Mouse (Mus musculus) kidney, adult 2 months (tissue): ENCODE data around the gene Map3k7.

ENCODE experiments used
- CTCF ChIP-seq: fragments of 200-500 bp; conservative IDR thresholded peaks from 2 replicates; pipeline ENCODE4 v1.5.1; 2011; ENCODE audit warnings: low read depth, mild to moderate bottlenecking, control low read depth, low read length, moderate library complexity, mixed read lengths; ENCODE audit not compliant: insufficient read depth, insufficient read length
- POLR2A ChIP-seq: fragments of 200-500 bp; IDR thresholded peaks from one replicate; pipeline ENCODE4 v1.6.1; 2011; ENCODE audit warnings: low read depth, low read length, control low read depth

- no peak for TF ChIP-seq POLR2A
- TF ChIP-seq CTCF, result no peak
Measured at GRCm38 (mm10) chr4:32037267-32037666, 73.4 kb downstream of the Map3k7 start.
